Mouse (Mus musculus) limb, embryonic 15.5 days (tissue): ENCODE measurements around the gene Syt1. TPM values are rescaled to one million over a fixed set of nuclear protein-coding genes. Genes with fewer than 3 reads are reported as not detected.

Source experiments
- ATAC-seq: fragments of 200-750 bp; cut with Nextera tagmentation; 2 replicates; pipeline ENCODE4 v1.8.0; 2017; ENCODE audit warnings: low read depth, moderate TSS enrichment; ENCODE audit not compliant: insufficient number of reproducible peaks, low FRiP score, low TSS enrichment
- H3K27ac ChIP-seq: fragments of 300-500 bp; sonication (generic); 2 replicates; pipeline ENCODE4 v1.5.1; 2015; ENCODE audit warnings: moderate library complexity, mild to moderate bottlenecking, inconsistent platforms
- H3K27me3 ChIP-seq: fragments of 300-500 bp; sonication (generic); 2 replicates; pipeline ENCODE4 v1.6.1; 2015; ENCODE audit warnings: inconsistent platforms
- H3K36me3 ChIP-seq: fragments of 300-500 bp; sonication (generic); 2 replicates; pipeline ENCODE4 v1.6.1; 2015; ENCODE audit warnings: inconsistent platforms
- H3K4me1 ChIP-seq: fragments of 300-500 bp; sonication (generic); 2 replicates; pipeline ENCODE4 v1.6.1; 2015; ENCODE audit warnings: inconsistent platforms
- H3K4me2 ChIP-seq: fragments of 300-500 bp; sonication (generic); 2 replicates; pipeline ENCODE4 v1.6.1; 2015; ENCODE audit warnings: mild to moderate bottlenecking, inconsistent platforms
- H3K4me3 ChIP-seq: fragments of 300-500 bp; sonication (generic); 2 replicates; pipeline ENCODE4 v1.5.1; 2015; ENCODE audit warnings: mild to moderate bottlenecking, inconsistent platforms
- H3K9ac ChIP-seq: fragments of 300-500 bp; sonication (generic); 2 replicates; pipeline ENCODE4 v1.6.1; 2015; ENCODE audit warnings: inconsistent platforms
- H3K9me3 ChIP-seq: fragments of 300-500 bp; sonication (generic); 2 replicates; pipeline ENCODE4 v1.6.1; 2016; ENCODE audit warnings: inconsistent platforms
- WGBS: fragments of 180-500 bp; shearing (Covaris S2); methylation state at CpG from one replicate; pipeline ENCODE4 v1.1.7; 2015; 5-methylcytosine and 5-hydroxymethylcytosine counted together
- polyA plus RNA-seq: library from polyadenylated mRNA; unstranded; fragments of >200 nt; fragmentation: Nextera tagmentation; extraction: Ambion mirVana; gene quantifications from 2 replicates; pipeline ENCODE4 v1.2.1, GENCODE M21; 2015

The Syt1 gene
- polyA plus RNA-seq, 1 experiment from 2014 or later = 1.4 TPM

- WGBS = 83% methylated on average over 11 of the region's 11 CpGs
- H3K9ac ChIP-seq = no peak overlapping the region
- no peak for ATAC-seq
These were observed 530.5 kb downstream of the Syt1 start for GRCm38 (mm10) chr10:108480146-108480850.

GRCm38 (mm10) chr10:108470319-108470955 lies 540.3 kb downstream of the Syt1 start:
- 35% methylated on average over 6 of the region's 6 CpGs for WGBS
- Histone ChIP-seq H3K4me1 (no peaks in the 10 kb centered on the region), H3K27me3 (no peaks in the 10 kb centered on the region), H3K9me3 (no peaks in the 10 kb centered on the region), H3K27ac (no peak overlapping the region), H3K4me2 (no peak overlapping the region), H3K36me3 (no peaks in the 10 kb centered on the region), H3K4me3 (no peak overlapping the region), H3K9ac (no peak overlapping the region)
- no peak for ATAC-seq

More at GRCm38 (mm10) chr10:108480146-108480850, 530.5 kb downstream of the Syt1 start:
- no peak overlapping the region for H3K4me3 ChIP-seq
- no peaks in the 10 kb centered on the region for H3K27me3 ChIP-seq
- no peaks in the 10 kb centered on the region for H3K36me3 ChIP-seq
- no peak overlapping the region for H3K27ac ChIP-seq
- no peaks in the 10 kb centered on the region for H3K4me1 ChIP-seq
- H3K9me3 ChIP-seq = no peaks in the 10 kb centered on the region
- H3K4me2 ChIP-seq = no peak overlapping the region

- no peak for ATAC-seq
- H3K4me2 ChIP-seq = no peak overlapping the region
These were observed 544.2 kb downstream of the Syt1 start for GRCm38 (mm10) chr10:108466539-108466938.

GRCm38 (mm10) chr10:108461862-108462261 lies 548.9 kb downstream of the Syt1 start:
- Histone ChIP-seq H3K9ac (no peak overlapping the region), H3K4me1 (no peaks in the 10 kb centered on the region), H3K4me2 (no peak overlapping the region), H3K9me3 (no peaks in the 10 kb centered on the region), H3K4me3 (no peak overlapping the region), H3K36me3 (no peaks in the 10 kb centered on the region), H3K27ac (no peak overlapping the region), H3K27me3 (no peaks in the 10 kb centered on the region)
- ATAC-seq = no peak
- WGBS = 59% methylated on average over 2 of the region's 2 CpGs

More at GRCm38 (mm10) chr10:108466539-108466938, 544.2 kb downstream of the Syt1 start:
- H3K27ac ChIP-seq = no peak overlapping the region
- H3K9me3 ChIP-seq = no peaks in the 10 kb centered on the region
- no peak overlapping the region for H3K4me3 ChIP-seq
- no peaks in the 10 kb centered on the region for H3K4me1 ChIP-seq
- no peak overlapping the region for H3K9ac ChIP-seq
- no peaks in the 10 kb centered on the region for H3K27me3 ChIP-seq
- 46% methylated on average over 8 of the region's 8 CpGs for WGBS
- no peaks in the 10 kb centered on the region for H3K36me3 ChIP-seq

- 98% methylated on average over 2 of the region's 2 CpGs for WGBS
These were observed 553.7 kb downstream of the Syt1 start for GRCm38 (mm10) chr10:108457054-108457453.

GRCm38 (mm10) chr10:108455883-108456282 lies 554.9 kb downstream of the Syt1 start:
- Histone ChIP-seq H3K27ac (no peak overlapping the region), H3K9ac (no peak overlapping the region), H3K4me3 (no peak overlapping the region), H3K4me1 (no peaks in the 10 kb centered on the region), H3K9me3 (no peaks in the 10 kb centered on the region), H3K4me2 (no peak overlapping the region), H3K27me3 (no peaks in the 10 kb centered on the region), H3K36me3 (no peaks in the 10 kb centered on the region)
- WGBS = 86% methylated on average over 2 of the region's 2 CpGs
- no peak for ATAC-seq

More at GRCm38 (mm10) chr10:108457054-108457453, 553.7 kb downstream of the Syt1 start:
- H3K27me3 ChIP-seq = no peaks in the 10 kb centered on the region
- H3K4me2 ChIP-seq = no peak overlapping the region
- no peak overlapping the region for H3K4me3 ChIP-seq
- ATAC-seq = no peak
- no peak overlapping the region for H3K27ac ChIP-seq
- H3K4me1 ChIP-seq = no peaks in the 10 kb centered on the region
- no peaks in the 10 kb centered on the region for H3K36me3 ChIP-seq
- no peaks in the 10 kb centered on the region for H3K9me3 ChIP-seq
- H3K9ac ChIP-seq = no peak overlapping the region

GRCm38 (mm10) chr10:108455204-108455603 lies 555.6 kb downstream of the Syt1 start:
- no peaks in the 10 kb centered on the region for H3K27me3 ChIP-seq
- no peaks in the 10 kb centered on the region for H3K36me3 ChIP-seq
- H3K4me3 ChIP-seq = no peak overlapping the region
- no peak overlapping the region for H3K4me2 ChIP-seq
- no peak overlapping the region for H3K27ac ChIP-seq
- no peak overlapping the region for H3K9ac ChIP-seq
- no peak for ATAC-seq
- H3K4me1 ChIP-seq = no peaks in the 10 kb centered on the region
- 69% methylated on average over 10 of the region's 10 CpGs for WGBS
- no peaks in the 10 kb centered on the region for H3K9me3 ChIP-seq

- no peak overlapping the region for H3K27ac ChIP-seq
- 87% methylated on average over 11 of the region's 11 CpGs for WGBS
- ATAC-seq = no peak
- H3K4me2 ChIP-seq = no peak overlapping the region
- H3K27me3 ChIP-seq = no peaks in the 10 kb centered on the region
- H3K4me1 ChIP-seq = no peaks in the 10 kb centered on the region
- H3K9ac ChIP-seq = no peak overlapping the region
- H3K4me3 ChIP-seq = no peak overlapping the region
- H3K36me3 ChIP-seq = no peaks in the 10 kb centered on the region
- no peaks in the 10 kb centered on the region for H3K9me3 ChIP-seq
These were observed 556.1 kb downstream of the Syt1 start for GRCm38 (mm10) chr10:108454691-108455117.

GRCm38 (mm10) chr10:108453561-108453960 lies 557.2 kb downstream of the Syt1 start:
- WGBS = 46% methylated on average over 2 of the region's 2 CpGs
- no peak overlapping the region for H3K9ac ChIP-seq

GRCm38 (mm10) chr10:108452421-108452820 lies 558.4 kb downstream of the Syt1 start:
- H3K27ac ChIP-seq = no peak overlapping the region
- no peaks in the 10 kb centered on the region for H3K36me3 ChIP-seq
- no peaks in the 10 kb centered on the region for H3K4me1 ChIP-seq
- no peaks in the 10 kb centered on the region for H3K27me3 ChIP-seq
- no peak overlapping the region for H3K9ac ChIP-seq
- no peak for ATAC-seq
- 94% methylated on average over 9 of the region's 9 CpGs for WGBS
- no peak overlapping the region for H3K4me2 ChIP-seq
- H3K4me3 ChIP-seq = no peak overlapping the region
- no peaks in the 10 kb centered on the region for H3K9me3 ChIP-seq

More at GRCm38 (mm10) chr10:108453561-108453960, 557.2 kb downstream of the Syt1 start:
- no peaks in the 10 kb centered on the region for H3K36me3 ChIP-seq
- H3K4me1 ChIP-seq = no peaks in the 10 kb centered on the region
- no peak overlapping the region for H3K4me3 ChIP-seq
- no peak overlapping the region for H3K4me2 ChIP-seq
- H3K27me3 ChIP-seq = no peaks in the 10 kb centered on the region
- no peak for ATAC-seq
- H3K9me3 ChIP-seq = no peaks in the 10 kb centered on the region
- no peak overlapping the region for H3K27ac ChIP-seq

GRCm38 (mm10) chr10:108451516-108451915 lies 559.3 kb downstream of the Syt1 start:
- 89% methylated on average over 8 of the region's 8 CpGs for WGBS
- ATAC-seq = no peak

GRCm38 (mm10) chr10:108450401-108450800 lies 560.4 kb downstream of the Syt1 start:
- Histone ChIP-seq H3K4me3 (no peak overlapping the region), H3K4me2 (no peak overlapping the region), H3K36me3 (no peaks in the 10 kb centered on the region), H3K9me3 (no peaks in the 10 kb centered on the region), H3K27me3 (no peaks in the 10 kb centered on the region), H3K4me1 (peaks cover 4% of the 10 kb centered on the region; the same call in 1 of the 2 replicates), H3K27ac (no peak overlapping the region), H3K9ac (no peak overlapping the region)
- 79% methylated on average over 4 of the region's 4 CpGs for WGBS
- no peak for ATAC-seq

More at GRCm38 (mm10) chr10:108451516-108451915, 559.3 kb downstream of the Syt1 start:
- Histone ChIP-seq H3K9me3 (no peaks in the 10 kb centered on the region), H3K4me3 (no peak overlapping the region), H3K27me3 (no peaks in the 10 kb centered on the region), H3K27ac (no peak overlapping the region), H3K9ac (no peak overlapping the region), H3K4me1 (peaks cover 3% of the 10 kb centered on the region; the same call in 1 of the 2 replicates), H3K4me2 (no peak overlapping the region), H3K36me3 (no peaks in the 10 kb centered on the region)
